Comparison of ENCODE assay signal across 9 mouse cellular contexts in genomic region chr2:154412018-154412666, GRCm38 (mm10). TPM values are rescaled to one million over a fixed set of nuclear protein-coding genes. Genes with fewer than 3 reads are reported as not detected.
DNase-seq lines count a peak whose midpoint lies in the region; ATAC-seq and TF ChIP-seq lines count a peak whose summit lies in the region.
"Had no signal": no experiment of that assay in that cellular context is flagged by ENCODE, and none has a peak within 500 bp of the region (broad histone marks: within the 10 kb centered on the region; RNA-seq: fewer than 3 reads in every experiment).

No protein-coding gene starts in this region.

- intact Hi-C loops in heart, postnatal 14 days (cut with DNase I): loop anchor here (5.0 kb wide), 1 partner anchor 530 kb away; no protein-coding TSS in a partner anchor

- H3K9me3 ChIP-seq in heart, embryonic 10.5 days: no peaks in the 10 kb centered on the region
- no peaks in the 10 kb centered on the region for H3K9me3 ChIP-seq in intestine, postnatal 0 days (ENCODE audit: control insufficient read depth)
- H3K9me3 ChIP-seq in stomach, postnatal 0 days (ENCODE audit: control insufficient read depth, low read length): no peaks in the 10 kb centered on the region
- H3K9me3 ChIP-seq: neural tube, embryonic 12.5 days had no signal

- TF ChIP-seq CTCF in intestine, postnatal 0 days (IDR thresholded peaks at IDR 0.05; ENCODE audit: low read depth): peak; percentile 75
- peak; percentile 78 for TF ChIP-seq CTCF in stomach, postnatal 0 days (IDR thresholded peaks at IDR 0.05; ENCODE audit: low read depth)

- H3K9ac ChIP-seq in intestine, postnatal 0 days (ENCODE audit: low read depth, low read length): no peak overlapping the region
- no peak overlapping the region for H3K9ac ChIP-seq in stomach, postnatal 0 days (ENCODE audit: low read length)
- H3K9ac ChIP-seq: neural tube, embryonic 12.5 days had no signal

- H3K4me1 ChIP-seq in heart, embryonic 10.5 days: peaks cover 11% of the 10 kb centered on the region; the same call in 1 of the 2 replicates
- no peaks in the 10 kb centered on the region for H3K4me1 ChIP-seq in intestine, postnatal 0 days (replicated peaks; ENCODE audit: control insufficient read depth, insufficient read depth, low read length)
- H3K4me1 ChIP-seq in stomach, postnatal 0 days (replicated peaks; ENCODE audit: control insufficient read depth, insufficient read depth): no peaks in the 10 kb centered on the region

- WGBS in heart, embryonic 10.5 days: 64% methylated on average over 7 of the region's 7 CpGs
- 66% methylated on average over 7 of the region's 7 CpGs for WGBS in intestine, postnatal 0 days
- WGBS in stomach, postnatal 0 days: 68% methylated on average over 7 of the region's 7 CpGs

- ATAC-seq in intestine, postnatal 0 days: no peak
- no peak for ATAC-seq in stomach, postnatal 0 days (ENCODE audit: low FRiP score, low TSS enrichment)

- peaks cover 9% of the 10 kb centered on the region; the same call in 1 of the 2 replicates for H3K27me3 ChIP-seq in heart, embryonic 10.5 days (ENCODE audit: insufficient read depth, poor library complexity, severe bottlenecking)
- H3K27me3 ChIP-seq in intestine, postnatal 0 days (replicated peaks; ENCODE audit: control insufficient read depth, insufficient read depth, low read length): no peaks in the 10 kb centered on the region
- H3K27me3 ChIP-seq in stomach, postnatal 0 days (ENCODE audit: control insufficient read depth, insufficient read depth, low read length): no peaks in the 10 kb centered on the region

- no peak overlapping the region for H3K4me3 ChIP-seq in heart, embryonic 10.5 days
- H3K4me3 ChIP-seq in intestine, postnatal 0 days (ENCODE audit: low read depth, low read length): no peak overlapping the region
- H3K4me3 ChIP-seq in stomach, postnatal 0 days (ENCODE audit: low read depth, low read length): no peak overlapping the region
- H3K4me3 ChIP-seq: neural tube, embryonic 12.5 days had no signal

- DNase-seq in heart, postnatal 14 days: peak; percentile 24 to 59
- no peak for DNase-seq in heart, embryonic 10.5 days (ENCODE audit: low spot score)
- DNase-seq in right cerebral cortex, adult 2 months (ENCODE audit: low spot score in 2 of 2): peak; percentile 72 to 77
- DNase-seq in right cerebral cortex, postnatal 14 days: no peak
- peak; percentile 70 for DNase-seq in adipocyte (ENCODE audit: low spot score)
- peak; percentile 40 for DNase-seq in stomach, postnatal 0 days (ENCODE audit: low spot score)
- no peak for DNase-seq in gastrocnemius, postnatal 10 days

- no peak for TF ChIP-seq EP300 in stomach, postnatal 0 days (optimal IDR thresholded peaks at IDR 0.05)

- no peak overlapping the region for H3K27ac ChIP-seq in heart, embryonic 10.5 days
- H3K27ac ChIP-seq in intestine, postnatal 0 days (ENCODE audit: low read depth, low read length): no peak overlapping the region
- no peak overlapping the region for H3K27ac ChIP-seq in stomach, postnatal 0 days (replicated peaks)
- H3K27ac ChIP-seq: neural tube, embryonic 12.5 days had no signal

- no peaks in the 10 kb centered on the region for H3K36me3 ChIP-seq in heart, embryonic 10.5 days
- H3K36me3 ChIP-seq in intestine, postnatal 0 days (ENCODE audit: control insufficient read depth, insufficient read depth): no peaks in the 10 kb centered on the region
- H3K36me3 ChIP-seq in stomach, postnatal 0 days (ENCODE audit: control insufficient read depth, insufficient read depth, low read length): no peaks in the 10 kb centered on the region
- H3K36me3 ChIP-seq: neural tube, embryonic 12.5 days had no signal

- H3K4me2 ChIP-seq in intestine, postnatal 0 days (replicated peaks; ENCODE audit: low read depth): no peak overlapping the region
- H3K4me2 ChIP-seq in stomach, postnatal 0 days (replicated peaks; ENCODE audit: low read depth): no peak overlapping the region
- H3K4me2 ChIP-seq: neural tube, embryonic 12.5 days had no signal

RNA-seq across cellular contexts. Expression of gene Snta1, which starts 4.2 kb away (rescaled TPM):
- total RNA-seq in heart, postnatal 14 days (2021): 10 to 100 TPM; 91.4 to 98.7 TPM
- polyA plus RNA-seq in heart, embryonic 10.5 days (2016; fragmentation: Nextera tagmentation; extraction: Ambion mirVana): 28.1 and 42.0 TPM in 2 replicates
- 4.9 and 7.7 TPM in 2 replicates for polyA plus RNA-seq in intestine, postnatal 0 days (2015; fragmentation: Nextera tagmentation; extraction: Ambion mirVana)
- polyA plus RNA-seq in stomach, postnatal 0 days (2015; fragmentation: Nextera tagmentation; extraction: Ambion mirVana): 6.7 and 7.2 TPM in 2 replicates
- total RNA-seq in gastrocnemius, postnatal 10 days (2021): 100 to 1,000 TPM in 1 of 2 experiments, 10 to 100 TPM in 1; 95.6 to 128 TPM

RNA-seq across cellular contexts. Expression of gene Cbfa2t2, which starts 24.1 kb away (rescaled TPM):
- total RNA-seq in heart, postnatal 14 days (2021): 10 to 100 TPM; 21.4 to 21.7 TPM
- 37.3 and 44.6 TPM in 2 replicates for polyA plus RNA-seq in heart, embryonic 10.5 days (2016; fragmentation: Nextera tagmentation; extraction: Ambion mirVana)
- 7.8 and 9.1 TPM in 2 replicates for polyA plus RNA-seq in intestine, postnatal 0 days (2015; fragmentation: Nextera tagmentation; extraction: Ambion mirVana)
- 10.3 and 10.4 TPM in 2 replicates for polyA plus RNA-seq in stomach, postnatal 0 days (2015; fragmentation: Nextera tagmentation; extraction: Ambion mirVana)
- 10 to 100 TPM; 18.4 to 21.6 TPM for total RNA-seq in gastrocnemius, postnatal 10 days (2021)

RNA-seq across cellular contexts. Expression of gene Cdk5rap1, which starts 39.3 kb away (rescaled TPM):
- total RNA-seq in heart, postnatal 14 days (2021): 10 to 100 TPM; 19.0 to 19.2 TPM
- 15.7 and 18.7 TPM in 2 replicates for polyA plus RNA-seq in heart, embryonic 10.5 days (2016; fragmentation: Nextera tagmentation; extraction: Ambion mirVana)
- 4.3 and 13.9 TPM in 2 replicates for polyA plus RNA-seq in intestine, postnatal 0 days (2015; fragmentation: Nextera tagmentation; extraction: Ambion mirVana)
- polyA plus RNA-seq in stomach, postnatal 0 days (2015; fragmentation: Nextera tagmentation; extraction: Ambion mirVana): 6.2 and 25.9 TPM in 2 replicates
- 1 to 10 TPM; 8.2 to 9.7 TPM for total RNA-seq in gastrocnemius, postnatal 10 days (2021)

Comparison
In these comparisons a context has a peak if more than half of its experiments do, and no peak if none do; other contexts are left out.
1. DNase-seq: peak in heart, postnatal 14 days (2 of 2), right cerebral cortex, adult 2 months (2 of 2), adipocyte (single experiment) and stomach, postnatal 0 days (single experiment); none in heart, embryonic 10.5 days (single experiment), right cerebral cortex, postnatal 14 days (single experiment) and gastrocnemius, postnatal 10 days (single experiment).